Mouse (Mus musculus): ENCODE data around the gene Cckar.

DNA sequence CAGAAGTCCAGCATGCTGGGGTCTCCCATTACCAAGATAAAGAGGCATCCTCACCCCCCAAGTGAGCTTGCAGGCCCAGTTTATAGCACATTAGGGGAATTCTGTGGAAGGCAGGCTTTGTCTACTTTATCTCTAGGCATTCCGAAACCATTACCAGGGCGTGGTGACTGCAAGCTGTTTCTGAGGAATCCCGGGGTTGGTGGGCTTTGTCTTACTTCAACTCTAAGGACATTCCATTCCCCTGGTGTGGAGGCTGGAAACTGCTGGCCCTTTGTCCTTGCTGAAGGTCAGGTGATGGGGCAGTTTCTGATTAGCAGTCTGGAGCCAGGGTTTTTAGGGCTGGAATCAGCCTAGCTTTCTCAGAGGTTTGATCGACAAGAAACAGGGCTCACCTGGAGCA is 36.0 kb downstream of the Cckar start:
- TF ChIP-seq FLI1 (IDR thresholded peaks at IDR 0.05; ENCODE audit: low read length) (no peak), GATA1 (IDR thresholded peaks at IDR 0.05; ENCODE audit: borderline replicate concordance, low read length) (no peak)

Data from megakaryocyte, embryonic 14.5 days (primary cell).